Mouse (Mus musculus) embryo, embryonic 10 days (tissue): ENCODE results near the gene Serpina10.
"Not testable (repeated sequence)": the region's sequence is repeated elsewhere in the genome, so short reads cannot be mapped to it uniquely, and the experiment has no call there.

Source experiments
- DNase-seq: peaks from one replicate; pipeline ENCODE4 v3.0.0-alpha.2; 2015; ENCODE audit warnings: low spot score

Gene Serpina10

DNA sequence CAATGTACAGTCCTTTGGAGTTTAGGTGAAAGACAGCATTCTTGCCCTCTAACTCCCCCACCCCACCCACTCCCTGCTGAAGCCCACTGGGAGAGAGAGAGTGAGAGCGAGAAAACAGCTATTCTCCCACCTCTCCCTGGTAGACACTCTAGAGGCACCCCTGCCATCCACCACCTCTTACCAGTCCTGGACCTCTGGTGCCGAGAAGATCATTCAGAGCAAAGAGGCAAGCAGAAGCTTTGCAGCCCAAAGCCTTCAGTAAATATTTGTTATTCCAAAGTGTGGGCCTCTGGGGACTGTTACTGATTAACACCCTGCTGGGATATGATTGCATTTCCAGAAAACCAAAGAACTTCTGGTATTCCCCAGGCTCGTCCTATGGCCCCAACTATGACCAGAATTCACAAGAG lies at the start of gene Serpina10:
Gene Serpina10, minus strand, starts transcription at position 242 of the 410 bp plus-strand sequence.
- DNase-seq: no peak

DNA sequence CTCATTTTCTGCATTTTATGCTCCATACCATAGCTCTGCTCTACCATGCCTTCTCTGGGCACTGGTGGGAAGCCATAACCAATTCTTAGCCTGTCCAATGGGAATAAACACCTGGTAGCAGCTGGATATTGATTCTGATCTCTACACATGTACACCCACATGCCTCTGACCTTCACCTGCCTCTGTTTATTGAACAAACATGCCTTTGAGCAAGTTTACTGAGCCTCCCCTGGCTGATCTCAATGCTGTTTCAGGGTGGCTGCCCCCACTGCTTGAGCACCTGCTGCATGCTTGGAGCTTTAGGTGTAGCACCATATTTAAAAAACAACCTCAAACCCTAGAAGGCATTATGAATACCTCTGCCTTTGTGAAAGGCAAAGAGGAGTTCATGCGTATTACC lies 48.6 kb upstream of the Serpina10 start:
- DNase-seq: not testable (repeated sequence)

DNA sequence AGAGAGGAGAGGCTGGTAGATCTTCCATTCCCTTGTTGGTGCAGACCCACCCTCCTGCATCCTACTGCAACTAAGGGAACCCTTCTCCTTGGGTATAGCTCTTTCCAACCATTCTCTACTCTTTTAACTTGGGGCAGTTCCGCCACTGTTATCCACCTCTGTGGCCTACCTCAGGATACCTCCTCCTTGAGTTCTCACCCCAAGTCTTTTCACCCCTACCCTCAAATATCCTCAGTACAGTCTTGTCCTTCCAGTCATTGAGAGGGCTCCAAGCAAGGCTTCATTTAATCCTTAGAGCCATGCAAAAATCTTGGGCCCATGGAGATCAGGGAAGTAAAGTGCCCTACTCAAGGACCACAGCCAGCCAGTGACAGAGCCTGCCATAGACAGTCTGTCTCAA lies 44.8 kb upstream of the Serpina10 start, which contains the start of gene Serpina16:
Gene Serpina16, minus strand, starts transcription at position 101 of the 400 bp plus-strand sequence.
- DNase-seq: no peak

DNA sequence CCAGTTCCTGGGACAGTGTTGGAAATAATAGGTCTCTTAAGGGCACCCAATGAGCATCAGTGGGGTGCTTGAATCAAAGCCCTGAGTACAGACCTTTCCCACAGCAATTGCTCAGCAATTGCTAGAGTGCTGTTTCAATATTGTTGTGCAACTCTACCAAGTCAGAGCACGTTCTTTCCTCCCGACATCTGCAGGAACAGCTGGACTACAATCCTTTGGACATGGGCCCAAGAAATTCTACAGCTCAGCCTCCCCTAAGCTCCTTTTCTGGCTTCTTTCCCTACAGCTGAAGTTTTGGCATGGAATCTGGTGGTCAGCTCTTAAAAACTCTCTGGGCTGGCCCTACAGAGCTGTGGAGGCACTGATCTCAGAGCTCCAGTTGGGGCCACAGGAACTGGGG lies 41.9 kb upstream of the Serpina10 start:
- no peak for DNase-seq

DNA sequence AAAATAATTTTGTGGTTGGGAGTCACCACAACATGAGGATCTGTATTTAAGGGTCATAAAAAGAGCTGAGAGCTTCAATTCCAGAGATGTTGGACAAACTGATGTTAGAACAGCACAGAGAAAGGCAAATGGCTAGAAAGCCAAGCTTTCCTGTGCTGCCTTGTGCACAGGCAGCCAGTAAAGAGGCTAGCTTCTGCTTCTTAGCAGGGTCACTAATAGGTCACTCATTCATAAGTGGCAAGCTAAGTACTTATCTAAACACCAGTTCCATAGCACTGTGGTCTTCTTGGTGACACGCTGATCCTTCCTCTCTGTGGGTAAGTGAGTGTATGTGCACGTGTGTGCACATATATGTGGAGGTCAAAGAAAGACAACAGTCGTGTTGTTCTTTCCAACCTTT lies 40.2 kb upstream of the Serpina10 start:
- no peak for DNase-seq

DNA sequence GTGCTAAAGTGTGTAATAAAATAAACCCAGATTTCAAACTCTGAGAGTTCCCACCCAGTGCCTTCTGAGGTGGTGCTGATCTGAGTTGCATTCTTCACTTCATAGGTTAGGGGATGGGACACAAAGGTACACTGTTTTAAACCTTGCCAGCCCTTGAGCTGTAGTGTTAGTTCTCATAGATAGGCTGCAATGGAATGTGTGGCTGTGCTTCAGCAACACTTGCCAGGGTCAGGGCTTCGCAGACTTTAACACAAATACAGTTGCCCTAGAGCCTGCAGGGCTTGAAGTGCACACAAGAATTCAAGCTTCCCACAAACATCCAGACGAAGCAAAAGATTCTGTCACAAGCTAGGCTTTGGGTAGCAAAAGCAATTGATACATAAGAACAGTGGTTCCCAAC lies 39.7 kb upstream of the Serpina10 start:
- DNase-seq: no peak

DNA sequence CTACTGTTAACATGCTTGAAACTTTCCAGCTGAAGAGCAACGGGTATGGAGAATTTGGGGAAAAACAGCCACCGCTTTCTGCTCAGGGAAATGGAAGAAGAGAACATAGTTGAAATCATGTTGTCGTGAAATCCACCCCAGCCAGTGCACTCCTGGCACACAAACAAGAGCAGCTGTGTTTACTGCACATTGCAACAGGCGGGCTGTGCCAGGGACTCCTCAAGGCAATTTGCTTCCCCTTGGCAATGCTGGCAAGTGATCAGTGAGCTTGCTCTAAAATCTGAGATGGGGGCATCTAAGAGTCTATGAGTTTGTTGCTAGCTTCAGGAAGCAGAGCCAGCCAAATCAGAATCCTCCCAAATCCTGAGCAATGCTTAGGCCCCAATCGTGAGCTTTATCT lies 39.1 kb upstream of the Serpina10 start:
- no peak for DNase-seq

DNA sequence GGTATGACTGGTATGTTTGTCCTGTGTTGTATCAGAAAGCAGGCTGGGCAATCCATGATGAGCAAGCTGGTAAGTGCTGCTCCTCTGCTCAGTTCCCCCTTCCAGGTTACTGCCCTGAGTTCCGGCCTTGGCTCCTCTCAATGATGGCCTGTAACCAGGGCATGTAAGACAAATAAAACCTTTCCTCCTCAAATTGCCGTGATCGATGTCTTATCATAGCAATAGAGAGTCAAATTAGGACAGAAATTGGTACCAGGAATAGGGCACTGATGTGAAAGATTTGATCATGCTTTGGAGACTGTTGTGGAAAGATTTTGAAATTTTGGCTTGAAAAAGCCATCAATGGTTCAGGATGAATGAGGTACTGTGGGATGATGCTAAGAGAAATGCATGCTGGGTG lies 34.0 kb upstream of the Serpina10 start:
- DNase-seq: no peak

DNA sequence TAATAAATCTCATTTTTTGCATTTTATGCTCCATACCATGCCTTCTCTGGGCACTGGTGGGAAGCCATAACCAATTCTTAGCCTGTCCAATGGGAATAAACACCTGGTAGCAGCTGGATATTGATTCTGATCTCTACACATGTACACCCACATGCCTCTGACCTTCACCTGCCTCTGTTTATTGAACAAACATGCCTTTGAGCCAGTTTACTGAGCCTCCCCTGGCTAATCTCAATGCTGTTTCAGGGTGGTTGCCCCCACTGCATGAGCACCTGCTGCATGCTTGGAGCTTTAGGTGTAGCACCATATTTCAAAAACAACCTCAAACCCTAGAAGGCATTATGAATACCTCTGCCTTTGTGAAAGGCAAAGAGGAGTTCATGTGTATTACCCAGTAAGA lies 30.8 kb upstream of the Serpina10 start:
- not testable (repeated sequence) for DNase-seq

DNA sequence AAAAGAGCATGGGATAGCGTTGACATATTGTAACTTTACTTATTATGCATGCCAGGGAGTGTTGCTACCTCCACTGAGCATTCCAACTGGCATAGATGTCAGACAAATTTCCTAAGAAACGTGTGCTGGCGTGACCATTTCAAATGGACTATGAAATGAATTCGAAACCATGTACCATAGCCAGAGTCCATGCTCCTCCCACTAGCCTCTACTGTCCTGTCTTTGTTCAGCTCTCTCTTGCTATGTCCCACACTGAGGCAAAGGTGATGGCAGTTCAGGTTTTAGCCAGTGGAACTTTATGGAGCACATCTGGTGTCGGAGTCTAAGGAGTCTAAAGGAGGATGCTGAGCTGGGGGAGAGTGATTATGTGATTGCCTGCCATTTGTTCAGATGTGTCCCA lies 28.8 kb upstream of the Serpina10 start:
- no peak for DNase-seq

DNA sequence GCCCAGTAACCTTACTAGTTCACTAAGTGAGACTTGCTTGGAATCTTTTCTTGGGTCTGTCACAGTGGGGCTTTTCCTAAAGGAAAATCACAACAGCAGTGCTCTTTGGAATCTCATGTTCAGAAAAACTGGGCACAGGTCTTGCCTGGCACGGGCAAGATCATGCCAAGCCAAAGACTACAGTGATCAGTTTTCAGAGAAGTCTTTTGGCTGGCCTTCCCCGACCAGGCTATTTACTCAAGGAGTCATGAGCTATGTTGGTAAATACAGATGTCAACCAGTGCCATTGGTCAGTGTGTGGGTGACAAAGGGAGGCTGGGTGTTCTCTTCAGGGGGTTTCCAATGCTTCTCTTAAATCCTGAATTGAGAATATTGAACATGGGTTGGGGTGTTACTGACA lies 27.9 kb upstream of the Serpina10 start:
- DNase-seq: no peak

DNA sequence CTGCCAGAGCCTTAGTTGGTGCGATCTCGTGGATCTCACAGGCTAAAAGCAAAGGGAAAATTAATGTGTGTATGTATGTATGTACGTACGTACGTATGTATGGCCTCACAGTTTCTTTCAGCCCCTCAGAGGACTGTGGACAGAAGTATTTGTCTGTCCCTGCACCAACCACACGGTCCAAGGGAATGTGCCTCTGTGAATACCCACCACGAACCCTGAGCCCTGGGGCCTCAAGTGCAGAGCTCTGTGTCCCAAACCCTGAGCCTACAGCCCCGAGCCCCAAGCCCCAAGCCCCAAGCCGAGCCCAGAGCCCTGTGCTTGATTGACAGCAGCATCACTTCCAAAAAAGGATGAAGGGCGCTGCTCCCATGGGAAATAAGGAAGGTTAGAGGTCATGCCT lies 26.7 kb upstream of the Serpina10 start:
- DNase-seq: no peak

DNA sequence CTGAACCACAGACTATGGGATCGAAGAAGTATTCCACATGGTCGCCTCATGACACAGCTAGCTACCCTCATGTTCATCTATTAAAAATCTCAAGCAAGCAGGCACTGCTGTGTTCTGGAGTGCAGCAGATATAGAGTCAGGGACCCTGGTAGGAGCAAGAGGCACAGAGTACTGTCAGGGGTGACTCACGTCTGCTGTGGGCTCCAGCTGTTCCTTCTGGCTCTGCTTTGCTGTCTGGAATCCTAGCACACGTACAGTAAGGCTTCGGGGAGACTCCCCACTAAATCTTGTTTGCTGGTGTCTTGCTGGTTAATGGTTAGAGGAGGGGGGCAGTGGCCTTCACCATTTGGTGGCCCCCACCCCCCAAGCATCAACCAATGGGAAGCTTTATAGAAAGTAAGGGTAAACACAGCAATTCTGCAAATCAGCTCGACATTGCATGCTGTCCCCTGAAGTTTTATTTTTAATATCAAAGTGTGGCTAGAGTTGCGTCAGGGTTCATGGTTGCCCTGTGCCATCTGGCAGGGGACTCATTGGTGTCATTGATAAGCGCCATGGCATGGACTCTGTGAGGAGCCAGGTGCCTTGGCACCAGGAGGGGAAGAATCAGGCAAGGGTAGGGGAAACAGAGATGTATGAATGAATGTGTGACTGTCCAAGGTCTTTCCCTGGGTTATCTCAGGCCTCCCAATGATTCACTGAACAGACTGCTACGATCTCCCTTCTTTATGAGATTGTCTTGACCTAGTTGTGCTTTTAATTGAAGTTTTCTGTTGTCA lies 25.8 kb upstream of the Serpina10 start, which contains the start of gene Serpina6:
Gene Serpina6, minus strand, starts transcription at position 365 of the 779 bp plus-strand sequence.
- no peak for DNase-seq

DNA sequence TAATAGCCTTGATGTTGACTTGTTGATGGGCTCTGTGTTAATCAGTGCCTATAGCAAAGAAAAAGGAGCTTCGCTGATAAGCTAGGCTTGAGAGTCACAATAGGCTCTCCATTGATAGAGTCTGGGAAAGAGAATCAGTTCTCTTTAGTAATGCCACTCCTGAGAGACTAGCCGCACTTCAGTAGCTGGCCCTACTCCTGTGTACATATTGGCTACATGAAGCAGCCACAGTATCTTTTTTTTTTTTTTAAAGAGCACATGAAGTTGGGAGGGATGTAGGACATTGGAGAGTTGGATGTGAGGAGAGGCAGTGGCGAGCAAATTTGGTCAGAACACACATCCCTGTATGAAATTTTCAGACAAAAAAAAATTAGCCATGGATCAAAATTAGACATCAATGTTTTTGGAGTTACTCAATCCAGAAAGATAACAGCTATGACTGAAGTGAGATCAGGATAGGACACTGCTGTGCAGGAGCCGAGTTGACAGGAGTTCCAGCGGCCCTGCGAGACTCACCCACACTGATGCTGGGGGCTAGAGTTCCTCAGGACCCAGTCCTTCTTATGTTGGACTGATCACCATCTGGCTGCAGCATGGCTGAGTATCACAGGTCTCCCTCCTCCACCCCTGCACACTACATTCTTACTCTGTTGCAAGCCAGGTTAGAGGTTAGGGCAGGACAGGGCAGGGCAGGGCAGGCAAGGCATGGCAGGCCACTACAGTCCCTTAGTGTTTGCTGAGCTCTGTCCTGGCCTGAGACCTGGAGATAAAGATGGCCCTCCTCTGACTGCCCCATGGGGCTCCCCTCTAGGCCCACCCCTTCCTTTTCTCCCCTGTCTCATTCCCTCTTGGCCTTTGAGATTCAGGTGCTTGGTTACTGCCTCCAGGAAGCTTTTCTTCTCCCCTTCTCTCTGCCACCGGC lies 24.1 kb upstream of the Serpina10 start:
- no peak for DNase-seq

DNA sequence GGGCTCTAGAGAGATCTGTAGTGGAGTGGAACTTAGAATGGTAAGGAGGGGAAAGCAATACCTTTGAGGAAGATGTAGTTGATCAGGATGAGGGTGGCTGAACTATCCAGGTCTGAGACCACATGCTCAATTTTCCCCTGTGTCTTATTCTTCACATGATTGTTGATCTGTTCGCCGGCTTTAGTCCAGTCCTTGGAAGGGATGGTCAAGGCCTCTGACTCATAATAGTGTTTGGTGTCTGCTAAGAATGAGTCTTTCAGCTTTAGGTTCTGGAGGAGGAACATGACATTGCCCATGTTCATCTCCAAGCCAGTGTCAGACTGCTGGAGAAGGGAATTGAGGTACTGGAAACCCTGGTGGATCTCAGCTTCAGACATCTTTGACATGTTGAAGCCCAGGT lies 22.6 kb upstream of the Serpina10 start:
- DNase-seq: no peak

DNA sequence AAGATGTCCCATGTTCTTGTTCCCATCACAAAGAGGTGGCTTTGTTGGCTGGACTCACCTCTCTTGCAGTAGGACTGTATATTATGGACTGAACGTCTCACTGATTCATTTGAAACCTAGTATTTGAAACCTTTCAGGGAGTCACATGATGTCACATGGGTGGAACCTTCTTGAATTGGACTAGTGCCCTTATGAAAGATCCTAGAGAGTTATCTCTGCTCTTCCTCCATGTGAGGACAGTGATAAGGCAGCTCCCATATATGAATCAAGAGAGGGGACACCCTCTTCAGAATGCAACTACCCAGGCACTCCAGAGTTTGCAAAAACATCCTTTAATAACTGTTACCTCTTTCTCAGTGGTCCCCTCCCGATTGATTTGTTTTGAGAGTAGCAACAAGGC lies 15.1 kb upstream of the Serpina10 start:
- no peak for DNase-seq

DNA sequence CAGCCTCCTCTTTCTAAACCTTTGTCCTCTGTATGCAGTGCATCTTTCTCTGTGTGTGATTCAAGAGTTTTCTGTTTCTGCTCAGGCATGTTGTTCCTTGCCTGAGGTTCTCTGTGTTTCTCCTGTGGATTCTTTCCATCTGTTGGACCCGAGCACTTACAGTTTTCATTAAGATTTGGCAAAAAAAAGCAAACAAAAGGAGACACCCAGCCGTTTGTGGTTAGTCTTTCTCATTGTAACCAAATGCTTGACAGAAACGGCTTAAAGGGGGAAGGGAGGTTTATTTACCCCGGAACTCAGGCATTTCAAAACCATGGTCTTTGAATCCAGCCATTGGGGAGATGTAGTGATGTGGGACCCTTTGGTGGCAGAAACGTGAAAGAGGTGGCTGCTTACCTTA lies 13.4 kb upstream of the Serpina10 start:
- no peak for DNase-seq

DNA sequence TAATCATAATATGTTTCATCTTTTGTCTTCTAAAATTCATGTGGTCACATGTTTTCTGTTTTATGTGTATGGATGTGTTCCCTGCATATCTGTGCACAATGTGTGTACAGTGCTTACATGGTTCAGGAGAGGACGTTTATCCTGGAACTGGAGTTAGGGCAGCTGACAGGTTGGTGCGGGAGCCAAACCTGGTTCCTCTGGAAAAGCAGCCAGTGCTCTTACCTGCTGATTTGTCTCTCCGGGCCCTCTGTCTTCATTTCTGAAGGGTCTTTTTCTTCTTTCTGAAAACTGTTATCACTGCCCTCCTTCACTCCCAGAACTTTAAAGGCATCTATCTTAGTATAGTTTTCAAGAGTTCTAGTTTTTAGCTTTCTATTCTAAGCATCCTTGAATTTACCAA lies 12.6 kb upstream of the Serpina10 start:
- no peak for DNase-seq

DNA sequence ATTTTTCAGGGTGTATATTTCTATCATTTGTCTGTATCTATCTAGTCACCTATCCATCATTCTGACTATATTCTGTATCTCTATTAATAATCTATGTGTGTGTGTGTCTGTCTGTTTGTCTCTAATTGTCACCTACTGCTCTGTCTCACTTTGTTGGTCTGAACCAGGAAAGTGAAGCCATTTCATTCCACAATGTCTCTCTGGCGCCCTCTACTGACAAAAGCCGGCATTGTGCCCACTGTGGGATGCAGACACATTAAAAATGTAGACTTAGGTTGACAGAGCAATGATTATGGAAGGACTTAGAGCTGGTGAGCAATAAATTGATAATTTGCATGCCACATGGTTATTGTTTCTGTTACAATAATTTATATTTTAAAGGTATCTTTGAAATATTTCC lies 12.1 kb upstream of the Serpina10 start:
- peak; percentile 68 for DNase-seq

DNA sequence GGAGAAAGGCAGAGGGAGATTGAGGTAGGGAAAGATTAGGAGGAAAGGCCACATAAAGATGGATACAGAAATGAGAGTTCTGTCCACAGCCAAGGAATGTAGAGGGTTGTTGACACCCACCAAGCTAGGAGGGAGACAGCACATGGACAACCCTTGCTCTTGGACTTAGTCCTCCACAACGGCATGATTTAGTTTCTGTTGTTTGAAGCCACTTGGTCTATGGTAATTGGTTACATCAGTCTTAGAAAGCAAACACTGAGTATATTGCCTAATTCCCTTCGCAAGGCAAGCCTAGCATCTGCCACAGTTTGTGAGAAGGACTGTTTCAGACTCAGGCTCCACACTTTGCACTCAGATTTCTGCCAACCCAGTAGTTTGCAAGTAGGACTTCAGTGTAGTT lies 4.6 kb upstream of the Serpina10 start:
- no peak for DNase-seq

DNA sequence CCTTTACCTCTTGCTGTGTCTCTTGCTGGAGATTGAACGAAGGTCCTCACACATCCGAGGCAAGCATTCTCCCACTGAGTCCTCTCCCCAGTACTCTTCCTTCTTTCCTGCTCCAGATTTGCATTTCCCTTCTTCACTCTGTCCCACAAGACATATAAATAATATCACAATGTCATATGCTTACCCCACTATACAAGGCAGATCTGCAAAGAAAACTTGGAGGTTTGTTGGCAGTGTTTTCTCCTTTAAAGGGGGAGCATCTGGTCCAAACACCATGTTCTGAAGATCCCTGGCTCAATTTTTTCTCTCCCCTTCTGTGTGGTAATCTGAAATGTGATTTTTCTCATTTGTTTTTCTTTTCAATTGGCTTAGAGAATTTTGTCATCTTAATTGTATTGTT lies 3.2 kb upstream of the Serpina10 start:
- no peak for DNase-seq

DNA sequence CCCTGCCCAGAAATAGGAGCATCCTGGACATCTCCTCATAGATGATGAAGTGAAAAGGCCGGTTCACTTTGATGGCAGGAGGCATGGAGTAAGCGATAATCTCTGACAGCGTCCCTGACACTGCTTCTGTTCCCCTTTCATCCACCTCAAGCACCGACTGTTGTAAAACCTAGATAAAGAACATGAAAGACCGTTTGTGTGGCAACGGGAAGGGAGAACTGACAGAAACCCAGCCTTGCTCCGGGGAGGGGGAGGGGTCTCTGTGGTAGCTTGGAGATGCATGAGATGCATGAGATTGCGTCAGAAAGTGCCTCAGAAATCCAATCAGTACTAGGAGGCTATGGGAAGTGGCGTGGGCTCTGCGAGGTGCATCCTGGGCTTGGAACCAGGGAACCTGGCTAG lies 14.4 kb downstream of the Serpina10 start:
- no peak for DNase-seq

DNA sequence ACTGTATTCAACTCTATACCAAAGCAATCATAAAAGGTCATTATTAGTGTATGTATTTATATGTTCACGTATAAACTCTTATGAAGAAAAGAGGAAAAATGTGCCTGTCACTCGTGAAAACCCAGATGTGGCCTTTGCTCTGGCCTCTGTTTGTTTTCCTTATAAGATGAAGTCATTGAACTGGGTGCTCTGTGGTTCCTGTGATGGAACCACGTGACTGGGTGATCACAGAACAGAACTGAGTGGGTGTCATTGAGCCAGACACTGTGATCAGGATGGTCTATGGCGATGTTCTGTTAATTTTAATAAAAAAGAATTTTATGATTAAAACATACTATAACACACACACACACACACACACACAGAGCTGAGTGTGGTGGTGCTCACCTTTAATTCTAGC lies 15.5 kb downstream of the Serpina10 start:
- DNase-seq: no peak
